Mouse (Mus musculus) heart, adult 18-20 months (tissue): ENCODE results near the gene Hsdl2. TPM values are rescaled to one million over a fixed set of nuclear protein-coding genes. Genes with fewer than 3 reads are reported as not detected.
"Not testable (repeated sequence)": the region's sequence is repeated elsewhere in the genome, so short reads cannot be mapped to it uniquely, and the experiment has no call there.

Source experiments
- DNase-seq, 2 experiments: peaks; one replicate each; pipeline ENCODE4 v3.0.0; 2021 to 2022; ENCODE audit warnings: mixed read lengths in 1 of 2
- total RNA-seq, 2 experiments: library from RNA; stranded (reverse); gene quantifications; 2 replicates each; pipeline ENCODE4 v1.2.3; 2021

Hsdl2 gene
- total RNA-seq, 2 experiments from 2014 or later, result 229 to 248 TPM

DNA sequence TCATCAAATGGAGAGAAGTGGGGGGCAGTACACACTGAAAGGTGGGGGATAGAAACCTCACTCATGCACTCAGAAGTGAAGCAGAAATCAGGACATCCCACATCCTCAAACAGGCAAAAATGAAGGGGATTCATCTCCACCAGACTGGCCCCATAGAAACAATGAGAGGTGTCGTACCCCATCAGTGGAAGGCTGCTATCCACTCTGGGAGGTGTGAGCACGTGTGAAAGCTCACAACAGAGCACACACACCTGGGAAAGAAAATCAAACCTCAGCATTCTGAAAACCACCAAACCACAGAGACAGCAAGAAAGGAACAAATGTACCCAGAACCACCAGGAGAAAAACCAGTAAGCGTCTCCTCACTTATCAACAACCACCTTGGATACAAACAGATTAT lies 17.2 kb upstream of the Hsdl2 start:
- DNase-seq, result no peak

GRCm38 (mm10) chr4:59565571-59566188 lies 15.7 kb upstream of the Hsdl2 start:
- no peak for DNase-seq

GRCm38 (mm10) chr4:59567576-59568260 lies 13.6 kb upstream of the Hsdl2 start:
- DNase-seq, result no peak

GRCm38 (mm10) chr4:59569538-59569937 lies 11.8 kb upstream of the Hsdl2 start:
- DNase-seq, result peak; percentile 74 to 88

DNA sequence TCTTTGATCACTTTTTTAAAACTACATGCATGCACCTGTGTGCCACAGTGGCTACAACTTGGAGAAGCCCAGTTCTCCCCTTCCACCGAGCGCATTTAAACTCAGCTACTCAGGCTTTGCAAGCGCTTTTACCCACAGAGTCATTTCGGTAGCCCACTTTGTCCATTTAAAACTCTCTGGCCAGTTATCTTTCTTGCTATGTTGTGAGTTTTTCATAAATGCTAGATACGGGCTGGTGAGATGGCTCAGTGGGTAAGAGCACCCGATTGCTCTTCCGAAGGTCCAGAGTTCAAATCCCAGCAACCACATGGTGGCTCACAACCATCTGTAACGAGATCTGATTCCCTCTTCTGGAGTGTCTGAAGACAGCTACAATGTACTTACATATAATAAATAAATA lies 10.8 kb upstream of the Hsdl2 start:
- not testable (repeated sequence) for DNase-seq

DNA sequence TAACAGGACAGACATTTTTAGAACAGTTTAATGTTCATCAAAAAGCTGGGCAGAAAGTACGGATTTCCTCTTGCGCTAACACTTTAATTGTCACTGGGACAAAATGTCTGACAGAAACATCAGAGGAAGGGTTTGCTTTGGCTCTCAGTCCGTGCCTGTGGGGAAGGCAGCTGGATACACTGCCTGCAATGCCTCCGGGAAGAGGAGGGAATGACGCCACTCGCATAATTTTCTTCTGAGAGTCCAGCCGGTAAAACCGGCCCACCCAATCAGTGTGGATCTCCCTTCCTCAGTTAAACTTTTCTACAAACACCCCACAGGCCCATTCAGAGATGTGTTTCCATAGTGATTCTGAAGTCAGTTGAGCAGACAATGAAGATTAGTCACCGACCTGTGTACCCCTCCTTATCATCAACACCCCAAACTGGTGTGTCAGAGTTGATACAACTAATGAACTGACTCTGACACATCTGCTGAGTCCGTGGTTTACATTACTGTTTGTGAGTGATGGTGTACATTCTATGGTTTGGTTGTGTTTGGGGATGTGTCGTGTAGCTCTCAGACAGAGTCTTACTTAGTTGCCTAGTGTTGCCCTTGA lies 8.7 kb upstream of the Hsdl2 start:
- peak in 1 of 2 experiments; percentile 18 for DNase-seq

DNA sequence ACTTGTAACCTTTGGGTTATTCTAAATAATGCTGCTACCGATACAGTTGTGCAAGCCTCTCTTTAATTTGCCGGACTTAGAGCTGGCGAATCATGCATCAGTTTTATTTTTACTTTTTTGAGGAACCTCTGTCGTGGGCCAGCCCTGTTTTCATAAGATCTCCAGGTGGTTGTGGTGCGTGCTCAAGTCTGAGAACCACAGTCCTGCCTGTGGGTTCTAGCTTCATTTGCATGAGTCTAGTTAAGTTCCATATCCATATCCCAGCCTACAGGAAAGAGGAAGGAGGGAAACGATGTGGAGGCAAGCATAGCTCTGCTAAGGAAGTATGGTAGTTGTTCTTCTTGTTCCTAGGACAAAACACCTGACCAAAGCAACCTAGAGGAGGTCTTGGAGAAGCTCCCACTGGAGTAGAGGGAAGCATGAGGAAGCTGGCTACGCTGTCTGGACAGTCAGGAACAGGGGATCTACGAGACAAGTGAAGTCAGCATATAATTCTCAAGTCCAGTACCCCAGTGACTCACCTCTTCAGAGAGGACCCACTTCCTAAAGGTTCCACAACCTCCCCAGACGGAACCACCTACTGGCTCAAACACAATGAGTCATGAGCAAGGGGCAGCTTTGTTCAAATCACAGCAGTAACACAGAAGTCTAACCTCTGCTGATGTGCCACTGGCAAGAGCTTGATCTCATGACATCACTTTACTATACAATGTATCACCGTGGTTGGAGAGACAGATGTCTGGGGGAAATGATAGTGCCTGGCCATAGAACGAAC lies 6.0 kb upstream of the Hsdl2 start:
- no peak for DNase-seq

DNA sequence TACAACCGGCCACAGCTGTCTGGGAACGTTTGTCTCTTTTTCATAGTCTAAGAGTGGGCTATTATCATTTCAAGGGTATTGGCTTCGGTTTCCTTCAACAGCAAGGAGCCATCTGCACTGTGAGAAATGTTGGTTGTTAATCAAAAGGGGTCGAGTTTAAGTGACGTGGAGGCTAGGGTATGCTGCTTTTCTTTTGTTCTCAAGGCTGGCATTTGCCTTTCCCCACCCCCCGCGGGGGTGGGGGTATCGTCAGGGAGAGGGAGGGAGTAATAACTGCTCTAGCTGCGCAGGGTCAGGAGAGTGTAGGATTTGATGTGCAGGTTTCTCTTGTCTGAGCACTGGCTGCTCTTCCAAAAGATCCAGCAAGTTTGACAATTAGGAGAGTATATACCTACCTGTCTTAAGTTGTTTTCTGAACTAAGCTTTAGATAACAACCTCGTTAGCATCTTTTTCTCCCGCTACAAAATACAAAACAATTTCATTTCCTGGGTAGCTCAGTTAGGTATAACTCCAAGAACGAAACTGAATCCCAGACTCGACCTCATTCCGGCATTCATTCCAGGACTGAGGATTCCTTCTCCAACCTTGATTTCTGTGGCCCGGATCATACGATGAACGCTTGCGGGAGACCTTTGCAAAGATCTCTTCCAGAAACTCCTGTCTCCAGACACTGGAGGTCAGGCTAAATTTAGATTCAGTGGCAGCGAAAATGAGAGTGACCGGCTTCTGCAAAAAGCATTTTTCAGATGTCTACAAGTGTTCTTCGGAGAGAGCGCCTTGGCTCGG lies 675 bp upstream of the Hsdl2 start:
- peak in 1 of 2 experiments; percentile 32 for DNase-seq

DNA sequence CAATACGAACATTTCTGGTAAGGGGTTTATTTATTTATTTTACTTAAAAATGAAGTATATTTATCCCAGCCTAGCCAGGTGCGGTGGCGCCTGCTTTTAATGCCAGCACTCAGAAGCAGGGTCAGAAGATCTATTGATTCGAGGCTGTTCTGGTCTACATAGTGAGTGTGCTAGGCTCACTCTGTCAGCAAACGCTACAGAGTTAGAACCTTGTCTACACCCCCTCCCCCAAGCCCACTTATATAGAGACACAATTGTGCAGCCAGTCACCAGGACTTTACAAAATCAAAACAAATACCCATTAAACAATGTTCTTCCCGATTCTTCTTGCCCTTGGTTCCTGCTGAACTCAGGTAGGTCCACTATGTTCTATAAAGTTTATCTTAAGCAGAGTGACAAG lies 823 bp downstream of the Hsdl2 start:
- DNase-seq, result peak in 1 of 2 experiments; percentile 30

GRCm38 (mm10) chr4:59585097-59585496 lies 3.7 kb downstream of the Hsdl2 start:
- DNase-seq, result peak; percentile 74 to 85

- DNase-seq, result no peak
Measured at GRCm38 (mm10) chr4:59587215-59587871, 6.0 kb downstream of the Hsdl2 start.

DNA sequence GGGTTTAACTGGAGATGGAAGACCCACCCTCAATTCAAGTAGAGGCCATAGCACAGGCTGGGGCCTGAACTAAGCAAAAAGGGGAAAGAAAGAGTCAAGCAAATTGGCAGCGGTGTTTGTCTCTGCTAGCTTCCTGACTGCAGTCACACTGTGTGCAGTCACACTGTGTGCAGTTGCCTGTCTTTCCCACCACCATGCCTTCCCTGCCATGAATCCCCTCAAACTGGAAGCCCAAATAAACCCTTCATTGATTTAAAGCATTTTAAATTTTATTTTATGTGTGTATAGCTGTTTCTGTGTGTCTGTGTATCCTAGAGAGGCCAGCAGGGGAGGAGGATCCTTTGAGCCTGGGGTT lies 6.5 kb downstream of the Hsdl2 start:
- no peak for DNase-seq

DNA sequence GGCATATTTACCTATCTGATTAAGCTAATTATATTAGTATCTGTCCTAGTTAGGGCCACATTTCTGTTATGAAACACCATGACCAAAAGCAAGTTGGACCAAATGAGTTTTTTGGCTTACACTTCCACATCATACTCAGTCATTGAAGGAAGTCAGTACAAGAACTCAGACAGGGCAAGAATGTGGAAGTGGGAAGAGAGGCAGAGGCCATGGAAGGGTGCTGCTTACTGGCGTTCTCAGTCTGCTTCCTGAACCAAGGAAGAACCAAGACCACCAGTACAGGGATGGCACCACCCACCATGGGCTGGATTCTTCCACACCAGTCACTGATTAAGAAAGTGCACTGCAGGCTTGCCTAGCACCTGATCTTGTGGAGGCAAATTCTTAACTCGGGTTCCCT lies 13.3 kb downstream of the Hsdl2 start:
- no peak for DNase-seq

DNA sequence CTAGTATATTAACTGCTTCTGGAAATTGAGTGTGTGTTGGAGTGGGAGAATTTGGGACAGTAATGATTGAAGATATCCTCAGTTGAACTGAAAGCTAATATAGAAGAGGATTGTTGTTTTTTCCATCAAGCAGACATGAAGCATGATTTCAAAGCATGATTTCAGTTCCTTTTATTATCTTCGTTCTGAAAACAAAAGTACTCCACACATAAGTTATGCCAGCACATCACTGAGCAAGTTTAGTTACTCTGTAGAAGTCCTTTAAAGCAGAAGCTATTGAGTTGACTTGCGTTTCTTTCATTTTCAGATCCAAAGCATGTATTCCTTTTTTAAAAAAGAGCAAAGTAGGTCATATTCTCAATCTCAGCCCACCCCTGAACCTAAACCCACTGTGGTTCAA lies 15.2 kb downstream of the Hsdl2 start:
- no peak for DNase-seq

- DNase-seq, result no peak
Measured at GRCm38 (mm10) chr4:59602704-59603103, 21.3 kb downstream of the Hsdl2 start.

DNA sequence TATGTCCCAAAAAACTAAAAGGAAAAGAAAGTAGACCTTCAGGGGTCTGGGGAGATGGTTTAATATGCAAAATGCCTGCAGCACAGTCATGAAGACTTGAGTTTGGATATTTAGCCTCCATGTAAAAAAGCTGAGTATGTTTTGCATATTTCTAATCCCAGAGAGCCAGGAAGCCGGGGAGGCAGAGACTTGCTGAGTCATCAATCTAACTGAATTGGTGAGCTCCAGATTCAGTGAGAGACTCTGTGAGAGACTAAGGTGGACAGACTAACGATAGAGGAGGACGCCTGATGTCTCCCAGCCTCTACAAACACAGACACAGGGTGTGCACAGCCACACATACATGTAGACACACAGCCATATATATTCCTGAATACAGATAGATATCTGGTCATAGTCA lies 23.5 kb downstream of the Hsdl2 start:
- DNase-seq, result no peak

DNA sequence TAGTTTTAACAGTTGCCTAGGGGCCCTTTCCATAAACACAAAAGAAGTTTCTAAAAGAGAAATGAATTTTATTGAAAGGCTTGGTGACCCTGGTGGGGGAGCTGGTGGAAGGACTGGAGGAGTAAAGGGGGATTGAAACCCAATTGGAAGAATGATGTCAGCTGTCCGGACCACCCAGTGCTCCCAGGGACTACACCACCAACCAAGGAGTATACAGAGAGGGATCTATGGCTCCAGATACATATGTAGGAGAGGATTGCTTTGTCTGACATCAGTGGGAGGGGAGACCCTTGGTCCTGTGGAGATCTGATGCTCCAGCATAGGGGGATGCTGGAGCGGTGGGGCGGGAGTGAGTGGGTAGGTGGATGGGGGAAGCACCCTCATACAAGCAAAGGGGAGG lies 24.1 kb downstream of the Hsdl2 start:
- DNase-seq, result no peak

GRCm38 (mm10) chr4:59610411-59610810 lies 29.0 kb downstream of the Hsdl2 start:
- DNase-seq, result no peak

GRCm38 (mm10) chr4:59614986-59615385 lies 33.6 kb downstream of the Hsdl2 start:
- DNase-seq, result peak; percentile 39 to 51

DNA sequence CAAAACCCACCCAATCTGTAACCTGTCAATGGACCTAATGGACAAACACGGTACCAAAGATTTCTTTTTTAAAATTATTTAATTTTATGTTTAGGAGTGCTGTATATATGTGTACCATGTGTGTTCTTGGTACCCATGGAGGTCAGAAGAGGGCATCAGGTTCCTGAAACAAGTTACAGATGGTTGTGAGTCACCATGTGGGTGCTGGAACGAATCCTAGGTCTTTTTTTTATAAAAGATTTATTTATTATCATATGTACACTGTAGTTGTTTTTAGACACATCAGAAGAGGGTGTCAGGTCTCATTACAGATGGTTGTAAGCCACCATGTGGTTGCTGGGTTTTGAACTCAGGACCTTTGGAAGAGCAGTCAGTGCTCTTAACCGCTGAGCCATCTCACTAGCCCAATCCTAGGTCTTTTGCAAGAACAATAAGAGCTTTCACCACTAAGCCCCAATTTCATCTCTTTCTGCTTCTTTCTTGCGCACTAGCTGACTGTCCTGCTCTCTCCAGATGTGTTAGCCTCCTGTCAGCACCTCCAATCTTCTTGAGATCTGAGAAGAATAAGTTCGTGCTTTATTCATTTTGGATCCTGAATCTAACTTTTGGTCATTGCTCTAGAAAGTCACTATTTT lies 38.4 kb downstream of the Hsdl2 start:
- no peak for DNase-seq

- no peak for DNase-seq
Measured at GRCm38 (mm10) chr4:59625676-59625997, 44.3 kb downstream of the Hsdl2 start.
